Mouse (Mus musculus) MEL (cell line): ENCODE results near the gene Hmgb3. TPM values are rescaled to one million over a fixed set of nuclear protein-coding genes. Genes with fewer than 3 reads are reported as not detected.

Experiments used
- DNase-seq: peaks from one replicate; pipeline ENCODE4 v3.0.0; 2011; ENCODE audit warnings: low read depth, low spot score
- H3K27ac ChIP-seq: 2 replicates; pipeline ENCODE4 v1.5.1; 2012; ENCODE audit warnings: low read depth, mild to moderate bottlenecking, control low read depth, low read length, moderate library complexity; ENCODE audit not compliant: control insufficient read depth
- H3K27me3 ChIP-seq, 2 experiments: fragments of 150-350 bp in 1 of 2; sonication (generic) in 1 of 2; 2 replicates each; pipeline ENCODE4 v1.6.1; 2012; ENCODE audit warnings: low read length in 2 of 2, mild to moderate bottlenecking in 2 of 2, improper control_type of control experiment in 1 of 2, moderate library complexity in 1 of 2; ENCODE audit not compliant: insufficient read depth in 2 of 2, control insufficient read depth in 1 of 2
- H3K36me3 ChIP-seq, 2 experiments: 2 replicates each; pipeline ENCODE4 v1.6.1; 2012 to 2014; ENCODE audit warnings: low read length in 2 of 2, improper control_type of control experiment in 1 of 2, inconsistent platforms in 1 of 2, mild to moderate bottlenecking in 1 of 2; ENCODE audit not compliant: insufficient read depth in 2 of 2, control insufficient read depth in 1 of 2
- H3K4me1 ChIP-seq, 2 experiments: fragments of 150-350 bp in 1 of 2; sonication (generic) in 1 of 2; 2 replicates each; pipeline ENCODE4 v1.6.1; 2012; ENCODE audit warnings: low read length in 2 of 2, improper control_type of control experiment in 1 of 2, mild to moderate bottlenecking in 1 of 2; ENCODE audit not compliant: insufficient read depth in 2 of 2, control insufficient read depth in 1 of 2
- H3K4me3 ChIP-seq, 2 experiments: fragments of 150-350 bp in 1 of 2; sonication (generic) in 1 of 2; 2 replicates each; pipeline ENCODE4 v1.5.1; 2012; ENCODE audit warnings: low read depth in 2 of 2, low read length in 2 of 2, mild to moderate bottlenecking in 2 of 2, moderate library complexity in 2 of 2, control low read depth in 1 of 2, improper control_type of control experiment in 1 of 2; ENCODE audit not compliant: control insufficient read depth in 1 of 2, insufficient read depth in 1 of 2
- H3K79me2 ChIP-seq: 2 replicates; pipeline ENCODE4 v1.6.1; 2012; ENCODE audit warnings: mild to moderate bottlenecking, low read length, moderate library complexity; ENCODE audit not compliant: control insufficient read depth, poor library complexity, insufficient read depth
- H3K9ac ChIP-seq: 2 replicates; pipeline ENCODE4 v1.6.1; 2012; ENCODE audit warnings: low read depth, mild to moderate bottlenecking, control low read depth, low read length, moderate library complexity; ENCODE audit not compliant: control insufficient read depth, poor library complexity, severe bottlenecking
- H3K9me3 ChIP-seq: fragments of 150-350 bp; sonication (generic); replicated peaks from 2 replicates; pipeline ENCODE4 v1.6.1; 2012; ENCODE audit warnings: mild to moderate bottlenecking, low read length, improper control_type of control experiment, moderate library complexity; ENCODE audit not compliant: insufficient read depth
- CTCF ChIP-seq, 3 experiments: IDR thresholded peaks in 2 of 3; conservative IDR thresholded peaks in 1 of 3; 2 replicates each; pipeline ENCODE4 v1.5.1; 2011 to 2012; ENCODE audit warnings: low read length in 3 of 3, low read depth in 2 of 3, mild to moderate bottlenecking in 2 of 3, improper control_type of control experiment in 1 of 3, inconsistent platforms in 1 of 3, mixed read lengths in 1 of 3, moderate library complexity in 1 of 3; ENCODE audit not compliant: control insufficient read depth in 1 of 3, insufficient read depth in 1 of 3, poor library complexity in 1 of 3, severe bottlenecking in 1 of 3
- E2F4 ChIP-seq: IDR thresholded peaks from 2 replicates; pipeline ENCODE4 v1.6.1; 2011; ENCODE audit warnings: low read depth, low read length, improper control_type of control experiment, borderline replicate concordance
- ELF1 ChIP-seq: IDR thresholded peaks from 2 replicates; pipeline ENCODE4 v1.6.1; 2014; ENCODE audit warnings: low read depth, mild to moderate bottlenecking, inconsistent platforms, low read length, improper control_type of control experiment, moderate library complexity
- GABPA ChIP-seq: IDR thresholded peaks from 2 replicates; pipeline ENCODE4 v1.6.1; 2012; ENCODE audit warnings: low read depth, mild to moderate bottlenecking, inconsistent platforms, low read length, improper control_type of control experiment, moderate library complexity
- JUND ChIP-seq: IDR thresholded peaks from 2 replicates; pipeline ENCODE4 v1.6.1; 2011; ENCODE audit warnings: low read depth, mild to moderate bottlenecking, improper control_type of control experiment, low read length
- KAT2A ChIP-seq: conservative IDR thresholded peaks from 2 replicates; pipeline ENCODE4 v1.6.1; 2012; ENCODE audit warnings: low read depth, low read length, improper control_type of control experiment, inconsistent platforms
- MAFK ChIP-seq: IDR thresholded peaks from 2 replicates; pipeline ENCODE4 v1.6.1; 2011; ENCODE audit warnings: low read depth, mild to moderate bottlenecking, low read length, improper control_type of control experiment, borderline replicate concordance
- NRF1 ChIP-seq: IDR thresholded peaks from 2 replicates; pipeline ENCODE4 v1.6.1; 2014; ENCODE audit warnings: low read depth, mild to moderate bottlenecking, inconsistent platforms, low read length, improper control_type of control experiment, moderate library complexity; ENCODE audit not compliant: poor library complexity, insufficient read depth, severe bottlenecking
- POLR2AphosphoS5 ChIP-seq: IDR thresholded peaks from 2 replicates; pipeline ENCODE4 v1.6.1; 2012; ENCODE audit warnings: low read depth, borderline replicate concordance, mild to moderate bottlenecking, inconsistent platforms, low read length, moderate library complexity, mixed read lengths
- SIN3A ChIP-seq: IDR thresholded peaks from 2 replicates; pipeline ENCODE4 v1.6.1; 2012; ENCODE audit warnings: low read length, improper control_type of control experiment, inconsistent platforms
- TAL1 ChIP-seq: IDR thresholded peaks from 2 replicates; pipeline ENCODE4 v1.6.1; 2012; ENCODE audit warnings: mild to moderate bottlenecking, inconsistent platforms, low read length, moderate library complexity, mixed read lengths
- USF1 ChIP-seq: IDR thresholded peaks from 2 replicates; pipeline ENCODE4 v1.6.1; 2014; ENCODE audit warnings: low read depth, mild to moderate bottlenecking, inconsistent platforms, low read length, improper control_type of control experiment, moderate library complexity
- USF2 ChIP-seq, 2 experiments: IDR thresholded peaks; 2 replicates each; pipeline ENCODE4 v1.6.1; 2011 to 2012; ENCODE audit warnings: improper control_type of control experiment in 2 of 2, low read length in 2 of 2, borderline replicate concordance in 1 of 2, inconsistent platforms in 1 of 2, low read depth in 1 of 2, mild to moderate bottlenecking in 1 of 2; ENCODE audit not compliant: insufficient read depth in 1 of 2
- ZC3H11A ChIP-seq: IDR thresholded peaks from 2 replicates; pipeline ENCODE4 v1.6.1; 2012; ENCODE audit warnings: low read depth, mild to moderate bottlenecking, inconsistent platforms, low read length, improper control_type of control experiment
- ZKSCAN1 ChIP-seq: IDR thresholded peaks from 2 replicates; pipeline ENCODE4 v1.6.1; 2012; ENCODE audit warnings: low read depth, mild to moderate bottlenecking, inconsistent platforms, low read length, improper control_type of control experiment, moderate library complexity
- ZNF384 ChIP-seq: IDR thresholded peaks from 2 replicates; pipeline ENCODE4 v1.6.1; 2012; ENCODE audit warnings: low read depth, mild to moderate bottlenecking, inconsistent platforms, low read length, improper control_type of control experiment
- polyA plus RNA-seq, 2 experiments: library from polyadenylated mRNA; stranded (reverse) in 1 of 2; unstranded in 1 of 2; fragments of >175 nt in 1 of 2; fragments of >200 nt in 1 of 2; gene quantifications; 2 replicates each; pipeline versions ENCODE4 v1.2.1 to v1.2.4; 2012; ENCODE audit warnings: low replicate concordance in 2 of 2, low read depth in 1 of 2; ENCODE audit not compliant: insufficient read length in 2 of 2, insufficient read depth in 1 of 2, missing spikeins in 1 of 2
- total RNA-seq: library from RNA; depleted of rRNA; stranded (reverse); fragments of 300-350 nt; gene quantifications from 2 replicates; pipeline ENCODE4 v1.2.3, GENCODE M21; 2012

The Hmgb3 gene
- total and polyA plus RNA-seq, 3 experiments, result 127 to 181 TPM; not detected in 1

GRCm38 (mm10) chrX:71525593-71526299 lies 30.0 kb upstream of the Hmgb3 start (continued):
- TF ChIP-seq CTCF (IDR thresholded peaks at IDR 0.05 in 2 of 3, conservative IDR thresholded peaks at IDR 0.05 in 1 of 3; ENCODE audit: control insufficient read depth in 1 of 3, insufficient read depth in 1 of 3, low read depth in 2 of 3, low read length in 3 of 3, poor library complexity in 1 of 3, severe bottlenecking in 1 of 3), result no peak
- TF ChIP-seq, all 39 proteins: peak for 7

DNA sequence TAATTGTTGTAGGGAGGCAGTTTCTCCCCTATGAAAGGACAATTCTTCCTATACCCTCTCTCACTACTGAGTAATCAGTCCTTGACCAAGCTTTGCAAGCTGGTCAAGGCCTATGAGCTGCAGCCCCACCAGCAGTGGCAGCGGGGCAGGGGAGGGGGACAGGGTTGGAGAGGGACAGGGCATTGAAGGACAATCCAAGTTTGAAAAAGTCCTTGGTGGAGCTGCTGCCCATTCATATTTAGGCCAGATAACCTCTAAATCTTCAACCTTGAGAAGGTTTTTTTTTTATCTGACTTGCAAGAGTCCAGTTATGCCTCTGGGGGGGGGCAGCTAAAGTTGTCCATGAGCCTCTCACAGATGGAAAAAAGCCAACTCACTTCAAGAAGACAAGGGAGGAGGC lies 28.3 kb upstream of the Hmgb3 start:
- no peaks in the 10 kb centered on the region for H3K9me3 ChIP-seq
- H3K4me1 ChIP-seq, result peaks cover 10 to 18% of the 10 kb centered on the region in 2 experiments
- H3K79me2 ChIP-seq, result no peaks in the 10 kb centered on the region
- DNase-seq, result no peak
- no peak overlapping the region for H3K4me3 ChIP-seq
- peaks cover 0 to 24% of the 10 kb centered on the region in 2 experiments; a peak in 2 of 4 replicates for H3K36me3 ChIP-seq
- TF ChIP-seq SIN3A, result no peak
- H3K27ac ChIP-seq, result no peak overlapping the region
- H3K27me3 ChIP-seq, result no peaks in the 10 kb centered on the region
- H3K9ac ChIP-seq, result no peak overlapping the region

GRCm38 (mm10) chrX:71528150-71528549 lies 27.6 kb upstream of the Hmgb3 start:
- H3K9ac ChIP-seq, result no peak overlapping the region
- TF ChIP-seq GABPA, result no peak
- no peak for TF ChIP-seq E2F4
- no peak for TF ChIP-seq USF2 (IDR thresholded peaks at IDR 0.05; ENCODE audit: borderline replicate concordance in 1 of 2, insufficient read depth in 1 of 2, low read depth in 1 of 2, low read length in 2 of 2)
- TF ChIP-seq CTCF (IDR thresholded peaks at IDR 0.05 in 2 of 3, conservative IDR thresholded peaks at IDR 0.05 in 1 of 3; ENCODE audit: control insufficient read depth in 1 of 3, insufficient read depth in 1 of 3, low read depth in 2 of 3, low read length in 3 of 3, poor library complexity in 1 of 3, severe bottlenecking in 1 of 3), result no peak
- TF ChIP-seq ZNF384, result no peak
- TF ChIP-seq NRF1, result no peak
- no peak for TF ChIP-seq KAT2A
- H3K9me3 ChIP-seq, result no peaks in the 10 kb centered on the region
- no peaks in the 10 kb centered on the region for H3K27me3 ChIP-seq
- H3K79me2 ChIP-seq, result no peaks in the 10 kb centered on the region
- peaks cover 0 to 24% of the 10 kb centered on the region in 2 experiments; a peak in 2 of 4 replicates for H3K36me3 ChIP-seq
- H3K27ac ChIP-seq, result no peak overlapping the region
- DNase-seq, result no peak
- H3K4me3 ChIP-seq, result no peak overlapping the region
- H3K4me1 ChIP-seq, result peaks cover 10 to 18% of the 10 kb centered on the region in 2 experiments

DNA sequence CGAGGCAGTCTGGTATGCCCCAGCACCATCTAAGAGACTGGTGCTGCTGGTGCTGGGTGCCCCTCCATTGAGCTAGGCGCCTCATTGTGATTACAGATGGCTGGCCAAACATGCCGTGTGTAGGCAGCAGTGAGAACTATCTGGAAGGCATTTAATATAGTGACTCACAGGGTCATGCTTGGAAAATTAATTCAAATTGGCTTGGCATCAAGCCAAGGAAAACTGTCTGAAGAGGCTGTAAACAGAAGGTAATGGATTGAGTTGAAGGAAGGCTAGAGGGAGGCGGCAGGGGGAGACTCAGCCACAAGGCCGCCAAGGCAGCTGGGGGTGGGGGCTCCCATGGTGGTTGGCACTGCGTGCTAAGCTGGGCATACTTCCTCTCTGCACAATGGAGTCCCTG lies 27.1 kb upstream of the Hmgb3 start:
- Histone ChIP-seq H3K27ac (no peak overlapping the region), H3K4me3 (no peak overlapping the region), H3K36me3 (peaks cover 0 to 22% of the 10 kb centered on the region in 2 experiments; a peak in 2 of 4 replicates), H3K4me1 (peaks cover 10 to 18% of the 10 kb centered on the region in 2 experiments), H3K27me3 (no peaks in the 10 kb centered on the region), H3K79me2 (no peaks in the 10 kb centered on the region), H3K9ac (no peak overlapping the region), H3K9me3 (no peaks in the 10 kb centered on the region)
- TF ChIP-seq GABPA (no peak), POLR2AphosphoS5 (no peak), ELF1 (no peak), JUND (no peak), TAL1 (no peak), MAFK (no peak), ZKSCAN1 (no peak), ZC3H11A (no peak), USF1 (no peak)
- no peak for DNase-seq
